Mouse (Mus musculus): ENCODE results near the gene Fcgr2b. TPM values are rescaled to one million over a fixed set of nuclear protein-coding genes. Genes with fewer than 3 reads are reported as not detected.
A peak's percentile ranks its signal among the peaks of the same experiment; 100 is the strongest.
"Not testable (repeated sequence)": the region's sequence is repeated elsewhere in the genome, so short reads cannot be mapped to it uniquely, and the experiment has no call there.

Fcgr2b gene
- total RNA-seq (2021): 10 to 100 TPM in 1 of 2 experiments, 1 to 10 TPM in 1; 7.0 to 11.3 TPM
- long read RNA-seq, experiment 1, partial matches to known transcripts: 0 of 4 reads
- long read RNA-seq, experiment 1, other reads (novel, unspliced or antisense): 1 of 4 reads
- long read RNA-seq, experiment 2, partial matches to known transcripts: 0 of 4 reads
- long read RNA-seq, experiment 2, other reads (novel, unspliced or antisense): 0 of 4 reads

- DNase-seq (ENCODE audit: low spot score in 2 of 2): no peak
Observed at GRCm38 (mm10) chr1:170976447-170976846, at the start of gene Fcgr2b. Fcgr2b (minus strand) TSS chr1:170976547.

- no peak for DNase-seq (ENCODE audit: low spot score in 2 of 2)
Observed at GRCm38 (mm10) chr1:171019311-171019950, 43.1 kb upstream of the Fcgr2b start.

- DNase-seq (ENCODE audit: low spot score in 2 of 2): no peak
Observed at GRCm38 (mm10) chr1:171018737-171019136, 42.4 kb upstream of the Fcgr2b start, which contains the start of gene Fcgr4. Fcgr4 (plus strand) TSS chr1:171018920.

- no peak for DNase-seq (ENCODE audit: low spot score in 2 of 2)
Observed at GRCm38 (mm10) chr1:171017468-171018158, 41.3 kb upstream of the Fcgr2b start.

- DNase-seq (ENCODE audit: low spot score in 2 of 2): no peak
Observed at GRCm38 (mm10) chr1:171016676-171017356, 40.5 kb upstream of the Fcgr2b start.

- no peak for DNase-seq (ENCODE audit: low spot score in 2 of 2)
Observed at GRCm38 (mm10) chr1:171011733-171012132, 35.4 kb upstream of the Fcgr2b start.

- no peak for DNase-seq (ENCODE audit: low spot score in 2 of 2)
Observed at GRCm38 (mm10) chr1:171006905-171007304, 30.6 kb upstream of the Fcgr2b start.

- no peak for DNase-seq (ENCODE audit: low spot score in 2 of 2)
Observed at GRCm38 (mm10) chr1:171006335-171006734, 30.0 kb upstream of the Fcgr2b start.

GRCm38 (mm10) chr1:171005586-171005985 is 29.2 kb upstream of the Fcgr2b start:
- no peak for DNase-seq (ENCODE audit: low spot score in 2 of 2)

GRCm38 (mm10) chr1:171005081-171005480 is 28.7 kb upstream of the Fcgr2b start:
- no peak for DNase-seq (ENCODE audit: low spot score in 2 of 2)

- DNase-seq (ENCODE audit: low spot score in 2 of 2): no peak
Observed at GRCm38 (mm10) chr1:170999811-171000210, 23.5 kb upstream of the Fcgr2b start.

- no peak for DNase-seq (ENCODE audit: low spot score in 2 of 2)
Observed at GRCm38 (mm10) chr1:170997756-170998655, 21.7 kb upstream of the Fcgr2b start.

GRCm38 (mm10) chr1:170996753-170997152 is 20.4 kb upstream of the Fcgr2b start:
- DNase-seq (ENCODE audit: low spot score in 2 of 2): peak in 1 of 2 experiments; percentile 38

GRCm38 (mm10) chr1:170996034-170996433 is 19.7 kb upstream of the Fcgr2b start:
- DNase-seq (ENCODE audit: low spot score in 2 of 2): no peak

- DNase-seq (ENCODE audit: low spot score in 2 of 2): no peak
Observed at GRCm38 (mm10) chr1:170992550-170992949, 16.2 kb upstream of the Fcgr2b start.

- no peak for DNase-seq (ENCODE audit: low spot score in 2 of 2)
Observed at GRCm38 (mm10) chr1:170989656-170990055, 13.3 kb upstream of the Fcgr2b start.

GRCm38 (mm10) chr1:170985861-170986260 is 9.5 kb upstream of the Fcgr2b start:
- no peak for DNase-seq (ENCODE audit: low spot score in 2 of 2)

- DNase-seq (ENCODE audit: low spot score in 2 of 2): no peak
Observed at GRCm38 (mm10) chr1:170985092-170985491, 8.7 kb upstream of the Fcgr2b start.

- no peak for DNase-seq (ENCODE audit: low spot score in 2 of 2)
Observed at GRCm38 (mm10) chr1:170983066-170983465, 6.7 kb upstream of the Fcgr2b start.

- no peak for DNase-seq (ENCODE audit: low spot score in 2 of 2)
Observed at GRCm38 (mm10) chr1:170982301-170982700, 6.0 kb upstream of the Fcgr2b start.

- not testable (repeated sequence) for DNase-seq (ENCODE audit: low spot score in 2 of 2)
Observed at GRCm38 (mm10) chr1:170981679-170982078, 5.3 kb upstream of the Fcgr2b start.
